Mouse (Mus musculus) small intestine, adult 2 months (tissue): ENCODE data around the gene Hmgn1. TPM values are rescaled to one million over a fixed set of nuclear protein-coding genes. Genes with fewer than 3 reads are reported as not detected.
"Not testable (repeated sequence)": the region's sequence is repeated elsewhere in the genome, so short reads cannot be mapped to it uniquely, and the experiment has no call there.

Source experiments
- H3K27ac ChIP-seq: fragments of 200-500 bp; 2 replicates; pipeline ENCODE4 v1.5.1; 2012; ENCODE audit warnings: low read depth, low read length, control low read depth, inconsistent platforms; ENCODE audit not compliant: insufficient read depth
- H3K27me3 ChIP-seq: fragments of 200-500 bp; 2 replicates; pipeline ENCODE4 v1.6.1; 2012; ENCODE audit warnings: mild to moderate bottlenecking, moderate library complexity, low read length, inconsistent platforms; ENCODE audit not compliant: control insufficient read depth, insufficient read depth
- H3K36me3 ChIP-seq: fragments of 200-500 bp; 2 replicates; pipeline ENCODE4 v1.6.1; 2012; ENCODE audit warnings: mild to moderate bottlenecking, low read length, control low read depth, inconsistent platforms; ENCODE audit not compliant: control insufficient read depth, insufficient read depth
- H3K4me1 ChIP-seq: fragments of 200-500 bp; 2 replicates; pipeline ENCODE4 v1.6.1; 2012; ENCODE audit warnings: low read length, inconsistent platforms, mixed read lengths; ENCODE audit not compliant: control insufficient read depth, insufficient read depth, insufficient read length
- H3K4me3 ChIP-seq: fragments of 200-500 bp; 2 replicates; pipeline ENCODE4 v1.5.1; 2012; ENCODE audit warnings: low read depth, mild to moderate bottlenecking, control low read depth, inconsistent platforms, low read length, moderate library complexity
- CTCF ChIP-seq: fragments of 200-500 bp; IDR thresholded peaks from 2 replicates; pipeline ENCODE4 v1.5.1; 2012; ENCODE audit warnings: low read depth, mild to moderate bottlenecking, control low read depth, inconsistent platforms, low read length, moderate library complexity, mixed read lengths; ENCODE audit not compliant: insufficient replicate concordance, insufficient read length; ENCODE audit errors: extremely low read depth
- POLR2A ChIP-seq: fragments of 200-500 bp; IDR thresholded peaks from 2 replicates; pipeline ENCODE4 v1.6.1; 2012; ENCODE audit warnings: low read depth, mild to moderate bottlenecking, control low read depth, inconsistent platforms, low read length, moderate library complexity
- WGBS: fragments of 180-500 bp; shearing (Covaris S2); methylation state at CpG from one replicate; pipeline ENCODE4 v1.1.7; 2018; 5-methylcytosine and 5-hydroxymethylcytosine counted together
- polyA plus RNA-seq: library from polyadenylated mRNA; depleted of rRNA; stranded (reverse); fragments of >200 nt; gene quantifications from 2 replicates; pipeline ENCODE4 v1.2.3, GENCODE M21; 2012

The Hmgn1 gene
- polyA plus RNA-seq, 1 experiment: 4.4 TPM

- 27% methylated on average over 4 of the region's 4 CpGs for WGBS
Observed at GRCm38 (mm10) chr16:96150995-96151394, 23.5 kb upstream of the Hmgn1 start.

GRCm38 (mm10) chr16:96149311-96149710 is 21.8 kb upstream of the Hmgn1 start:
- H3K27ac ChIP-seq: no peak overlapping the region
- H3K27me3 ChIP-seq: no peaks in the 10 kb centered on the region
- no peak for TF ChIP-seq CTCF
- no peak for TF ChIP-seq POLR2A
- 81% methylated on average over 9 of the region's 9 CpGs for WGBS
- H3K4me3 ChIP-seq: no peak overlapping the region
- H3K36me3 ChIP-seq: no peaks in the 10 kb centered on the region
- H3K4me1 ChIP-seq: peaks cover 2% of the 10 kb centered on the region; the same call in 1 of the 2 replicates

More at GRCm38 (mm10) chr16:96150995-96151394, 23.5 kb upstream of the Hmgn1 start:
- TF ChIP-seq POLR2A (no peak), CTCF (no peak)
- Histone ChIP-seq H3K4me1 (peaks cover 2% of the 10 kb centered on the region; the same call in 1 of the 2 replicates), H3K4me3 (no peak overlapping the region), H3K27ac (no peak overlapping the region), H3K36me3 (no peaks in the 10 kb centered on the region), H3K27me3 (no peaks in the 10 kb centered on the region)

- 70% methylated on average over 6 of the region's 6 CpGs for WGBS
- H3K27ac ChIP-seq: no peak overlapping the region
Observed at GRCm38 (mm10) chr16:96148834-96149233, 21.3 kb upstream of the Hmgn1 start.

DNA sequence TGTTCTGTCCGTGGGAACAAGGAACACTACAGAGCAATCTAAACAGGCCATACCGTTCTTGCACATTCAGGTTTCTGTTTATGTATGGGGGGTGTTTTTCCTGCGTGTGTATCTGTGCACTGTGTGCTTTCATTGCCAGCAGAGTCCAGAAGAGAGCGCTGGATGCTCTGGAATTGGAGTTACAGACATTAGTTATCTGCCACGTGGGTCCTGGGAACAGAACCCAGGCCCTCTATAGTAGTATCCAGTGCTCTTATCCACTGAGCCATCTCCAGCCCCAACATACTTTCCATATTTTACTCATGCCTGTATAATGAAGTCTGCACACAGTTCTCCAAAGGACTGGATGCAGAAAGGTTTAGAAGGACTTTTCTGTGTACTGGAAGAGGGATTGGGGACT is 18.3 kb upstream of the Hmgn1 start:
- H3K36me3 ChIP-seq: no peaks in the 10 kb centered on the region
- no peaks in the 10 kb centered on the region for H3K27me3 ChIP-seq
- no peak for TF ChIP-seq CTCF
- TF ChIP-seq POLR2A: no peak
- peak overlapping the region; percentile 73 for H3K4me3 ChIP-seq
- H3K4me1 ChIP-seq: no peaks in the 10 kb centered on the region
- WGBS: 2% methylated on average over 5 of the region's 5 CpGs
- no peak overlapping the region for H3K27ac ChIP-seq

More at GRCm38 (mm10) chr16:96148834-96149233, 21.3 kb upstream of the Hmgn1 start:
- H3K4me1 ChIP-seq: peaks cover 2% of the 10 kb centered on the region; the same call in 1 of the 2 replicates
- TF ChIP-seq CTCF: no peak
- TF ChIP-seq POLR2A: no peak
- H3K4me3 ChIP-seq: no peak overlapping the region
- no peaks in the 10 kb centered on the region for H3K27me3 ChIP-seq
- H3K36me3 ChIP-seq: no peaks in the 10 kb centered on the region

- Histone ChIP-seq H3K36me3 (no peaks in the 10 kb centered on the region), H3K27ac (no peak within 1 kb of the TSS), H3K4me1 (no peaks in the 10 kb centered on the region), H3K4me3 (peak within 1 kb of the TSS; percentile 73), H3K27me3 (no peaks in the 10 kb centered on the region)
- WGBS: under 1% methylated on average over 68 of the region's 68 CpGs
- TF ChIP-seq CTCF: peak; percentile 92
- TF ChIP-seq POLR2A: peak; percentile 24; the same call in 1 of the 2 replicates
Observed at GRCm38 (mm10) chr16:96145110-96145800, 17.7 kb upstream of the Hmgn1 start, which contains the start of gene Wrb. Wrb (plus strand) TSS chr16:96145407.

DNA sequence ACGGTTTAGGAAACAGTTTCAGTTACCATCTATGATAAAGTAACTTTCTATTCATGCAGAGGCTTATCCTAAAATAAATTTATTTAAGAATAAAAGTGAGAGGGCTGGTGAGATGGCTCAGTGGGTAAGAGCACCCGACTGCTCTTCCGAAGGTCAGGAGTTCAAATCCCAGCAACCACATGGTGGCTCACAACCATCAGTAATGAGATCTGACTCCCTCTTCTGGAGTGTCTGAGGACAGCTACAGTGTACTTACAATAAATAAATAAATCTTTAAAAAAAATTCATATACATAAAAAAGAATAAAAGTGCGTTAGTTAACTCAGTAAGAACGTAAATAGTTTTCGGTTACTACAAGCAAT is 17.2 kb upstream of the Hmgn1 start:
- WGBS: 19% methylated on average over 6 of the region's 6 CpGs
- not testable (repeated sequence) for H3K27me3 ChIP-seq, H3K4me1 ChIP-seq, H3K4me3 ChIP-seq, H3K36me3 ChIP-seq, H3K27ac ChIP-seq

GRCm38 (mm10) chr16:96128466-96128865 is 937 bp upstream of the Hmgn1 start:
- no peak for TF ChIP-seq CTCF
- Histone ChIP-seq H3K36me3 (peaks cover 7% of the 10 kb centered on the region; the same call in 1 of the 2 replicates), H3K27me3 (no peaks in the 10 kb centered on the region), H3K4me1 (no peaks in the 10 kb centered on the region), H3K4me3 (peak overlapping the region; percentile 79), H3K27ac (no peak overlapping the region)
- 4% methylated on average over 9 of the region's 9 CpGs for WGBS

DNA sequence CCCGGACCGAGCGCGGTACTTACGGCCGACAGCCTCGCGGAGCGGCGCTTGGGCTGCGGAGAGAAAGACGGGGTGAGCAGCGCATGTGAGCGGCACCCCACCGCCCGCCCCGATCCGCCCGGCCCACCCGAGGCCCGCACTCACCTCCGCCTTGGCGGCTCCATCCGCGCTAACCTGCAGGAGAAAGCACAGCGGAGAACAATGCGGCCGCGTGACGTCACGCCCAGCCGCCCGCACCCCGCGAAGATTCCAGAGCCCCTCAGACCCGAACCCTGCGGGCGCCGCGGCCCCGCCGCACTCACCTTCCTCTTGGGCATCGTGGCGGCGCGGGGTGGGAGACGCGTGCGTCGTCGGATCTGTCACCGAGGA is 257 bp downstream of the Hmgn1 start:
- H3K36me3 ChIP-seq: peaks cover 10% of the 10 kb centered on the region; the same call in 1 of the 2 replicates
- no peaks in the 10 kb centered on the region for H3K27me3 ChIP-seq
- peak overlapping the region; percentile 68; the same call in 1 of the 2 replicates for H3K27ac ChIP-seq
- TF ChIP-seq CTCF: no peak
- TF ChIP-seq POLR2A: no peak
- WGBS: 1% methylated on average over 52 of the region's 52 CpGs
- H3K4me1 ChIP-seq: no peaks in the 10 kb centered on the region
- H3K4me3 ChIP-seq: peak overlapping the region; percentile 79
